Mouse (Mus musculus) megakaryocyte, adult 5-6 weeks (primary cell): ENCODE results near the gene Stra6l. TPM values are rescaled to one million over a fixed set of nuclear protein-coding genes. Genes with fewer than 3 reads are reported as not detected.

Source experiments
- ATAC-seq: 2 replicates; pipeline ENCODE4 v1.8.0; 2016; ENCODE audit warnings: mild to moderate bottlenecking, inconsistent platforms; ENCODE audit not compliant: poor library complexity, severe bottlenecking
- total RNA-seq, 2 experiments: library from RNA; stranded (forward) in 1 of 2; stranded (reverse) in 1 of 2; fragments of 153-499, 151-499 nt in 1 of 2; fragments of 221-1000, 200-1000 nt in 1 of 2; gene quantifications; 2 replicates each; pipeline versions ENCODE4 v1.2.3 to v1.2.4; 2015 to 2017

Stra6l gene
- total RNA-seq, 2 experiments from 2014 or later = 0.07 to 0.22 TPM

DNA sequence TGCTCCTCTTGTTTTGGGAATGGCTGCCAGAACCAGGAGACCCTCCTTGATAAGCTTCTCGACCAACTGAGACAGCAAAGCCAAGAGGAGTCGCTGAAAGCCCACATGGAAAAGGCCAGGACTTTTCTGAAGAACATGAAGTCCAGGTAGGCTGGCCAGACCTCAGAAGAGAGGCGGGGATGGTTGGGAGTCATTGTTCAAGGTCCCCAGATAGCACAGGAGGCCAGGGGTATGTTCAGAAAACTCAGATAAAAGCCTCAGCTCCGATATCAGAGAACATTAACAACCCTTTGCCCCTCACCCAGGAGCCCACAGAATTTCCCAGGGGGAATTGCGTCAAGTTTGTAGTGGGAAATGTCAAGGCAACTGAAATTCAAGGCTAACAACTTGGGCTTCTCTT is 62.8 kb downstream of the Stra6l start:
- ATAC-seq = no peak

DNA sequence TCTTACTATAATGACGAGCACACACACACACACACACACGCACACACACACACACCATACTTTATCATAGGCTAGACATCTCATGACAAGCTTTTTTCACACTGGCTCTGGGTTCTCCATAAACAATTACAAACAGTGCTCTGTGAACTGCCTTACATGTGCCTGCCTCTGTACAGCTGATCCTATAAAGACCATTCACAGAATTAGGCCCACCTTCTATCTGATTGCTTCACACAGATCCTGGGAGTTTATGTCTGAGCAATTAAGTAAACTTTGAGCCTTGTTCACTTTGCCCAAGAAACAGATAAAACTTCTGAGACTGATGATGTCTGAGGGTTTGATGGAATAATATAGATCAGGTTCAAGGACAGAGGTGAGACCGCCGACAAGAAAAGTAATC is 63.4 kb downstream of the Stra6l start:
- no peak for ATAC-seq

DNA sequence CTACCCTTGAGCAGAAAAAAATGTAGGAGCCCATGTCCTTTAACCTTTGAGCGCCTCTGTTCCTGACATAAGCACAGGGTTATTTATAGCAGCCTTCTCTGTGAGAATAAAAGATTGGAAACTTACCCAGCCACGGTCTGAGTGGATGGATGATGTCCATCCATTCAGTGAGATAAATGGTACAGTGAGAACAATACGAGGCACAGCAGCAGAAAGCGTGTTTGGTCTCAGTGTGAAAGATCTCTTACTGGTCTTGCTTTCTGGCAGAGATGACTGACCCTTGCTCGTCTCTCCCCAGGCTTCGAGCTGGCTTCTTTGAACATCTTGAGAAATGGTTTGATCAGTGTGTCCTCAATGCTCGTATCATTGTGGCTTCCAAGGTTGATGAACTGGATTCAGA is 68.6 kb downstream of the Stra6l start:
- ATAC-seq = no peak

DNA sequence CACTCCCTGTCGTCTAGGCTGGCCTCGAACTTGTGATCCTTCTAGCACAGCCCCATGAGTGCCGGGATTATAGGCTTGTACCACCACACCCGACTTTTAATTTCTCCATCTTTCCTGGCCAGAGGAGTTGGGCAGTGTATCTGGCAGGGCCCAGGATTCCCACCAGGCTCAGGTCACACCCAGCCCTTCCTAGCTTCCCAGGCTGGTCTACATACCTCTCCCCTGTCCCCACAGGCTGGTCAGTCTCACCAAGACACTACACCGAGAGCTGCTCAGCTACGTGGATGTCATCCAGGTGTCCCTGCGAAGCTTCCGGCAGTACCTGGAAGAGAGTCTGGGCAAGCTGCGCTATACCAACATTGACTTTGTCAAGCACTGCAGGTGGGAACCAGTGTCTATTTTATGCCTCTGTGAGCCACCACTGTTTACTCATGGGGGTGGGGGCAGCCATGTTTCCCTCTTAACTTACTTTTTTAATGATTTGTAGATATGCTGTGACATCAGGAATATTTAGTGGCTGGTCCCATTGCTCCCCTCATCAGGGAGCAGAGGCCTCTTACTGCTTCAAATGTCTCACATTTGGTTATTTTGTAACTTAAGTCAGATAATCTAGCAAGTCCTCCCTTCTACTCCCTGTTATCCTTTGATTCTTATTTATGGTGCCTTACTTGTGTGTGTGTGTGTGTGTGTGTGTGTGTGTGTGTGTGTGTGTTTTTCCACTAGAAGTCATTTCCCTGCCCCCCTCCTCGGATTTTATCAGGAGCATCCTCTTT is 73.4 kb downstream of the Stra6l start:
- no peak for ATAC-seq

DNA sequence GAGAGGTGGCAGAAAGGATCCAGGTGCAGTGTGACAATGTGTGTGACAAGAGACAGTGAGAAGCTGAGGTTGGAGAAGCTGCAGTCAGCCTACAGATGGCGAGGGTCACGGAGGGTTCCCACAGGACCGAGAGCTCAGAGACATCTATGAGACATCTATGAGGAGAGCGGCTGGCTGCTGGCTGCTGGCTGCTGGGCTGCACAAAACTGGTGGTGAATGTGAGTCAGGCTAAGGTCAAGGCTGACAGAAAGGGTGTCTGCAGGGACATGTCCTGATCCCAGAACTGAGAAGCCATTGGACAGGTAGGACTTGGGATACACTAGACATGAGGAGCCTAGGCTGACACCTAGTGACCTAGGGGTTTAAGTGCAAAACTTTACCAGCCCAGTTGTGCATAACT is 75.5 kb downstream of the Stra6l start:
- ATAC-seq = no peak

DNA sequence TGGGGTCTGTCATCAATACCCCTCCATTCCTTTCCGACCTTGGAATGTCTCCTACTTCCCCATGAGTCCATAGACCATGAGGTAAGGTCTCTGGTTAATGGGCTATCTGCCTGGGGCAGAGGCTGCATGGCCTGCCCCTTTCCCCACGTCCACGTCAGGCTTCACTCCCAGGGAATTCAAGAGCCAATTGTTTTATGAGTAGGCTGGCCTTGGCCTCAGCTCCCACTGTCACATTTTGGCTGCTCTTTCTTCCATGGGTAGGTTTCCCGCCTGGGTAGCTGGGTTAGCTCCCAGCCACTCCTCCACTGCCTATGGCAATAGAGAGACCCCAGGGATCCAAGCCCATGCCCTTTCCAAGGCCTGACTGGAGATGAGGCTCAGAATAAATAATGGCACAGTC is 80.1 kb downstream of the Stra6l start:
- ATAC-seq = no peak

Other genes starting within 250 kb of the Stra6l start
- gene Aldh1b1, start 49.6 kb upstream of the Stra6l start, total RNA-seq (2015) = 10.4 and 11.6 TPM in 2 replicates
- 36.2 and 41.9 TPM in 2 replicates for gene Aldh1b1, start 49.6 kb upstream of the Stra6l start, total RNA-seq (2017)
- not detected in 2 replicates for gene Igfbpl1, start 21.7 kb upstream of the Stra6l start, total RNA-seq (2015)
- gene Igfbpl1, start 21.7 kb upstream of the Stra6l start, total RNA-seq (2017) = not detected in 2 replicates
- 3.0 and 3.4 TPM in 2 replicates for gene Ccdc180, start 41.6 kb downstream of the Stra6l start, total RNA-seq (2015)
- 0.62 and 2.1 TPM in 2 replicates for gene Ccdc180, start 41.6 kb downstream of the Stra6l start, total RNA-seq (2017)
- 68.3 and 69.7 TPM in 2 replicates for gene Tdrd7, start 116.7 kb downstream of the Stra6l start, total RNA-seq (2015)
- gene Tdrd7, start 116.7 kb downstream of the Stra6l start, total RNA-seq (2017) = 25.3 and 31.4 TPM in 2 replicates
- gene Tmod1, start 190.3 kb downstream of the Stra6l start, total RNA-seq (2015) = 0.13 and 0.23 TPM in 2 replicates
- gene Tmod1, start 190.3 kb downstream of the Stra6l start, total RNA-seq (2017) = 0.26 and 0.69 TPM in 2 replicates